Mouse (Mus musculus): ENCODE results near the gene Notch3. TPM values are rescaled to one million over a fixed set of nuclear protein-coding genes. Genes with fewer than 3 reads are reported as not detected.
A peak's percentile ranks its signal among the peaks of the same experiment; 100 is the strongest.
"Not testable (repeated sequence)": the region's sequence is repeated elsewhere in the genome, so short reads cannot be mapped to it uniquely, and the experiment has no call there.

The Notch3 gene
- 1.5 and 1.7 TPM in 2 replicates for polyA plus RNA-seq (2012; rRNA removed)

- H3K27me3 ChIP-seq (ENCODE audit: control insufficient read depth, insufficient read depth, low read length) = no peaks in the 10 kb centered on the region
- no peak for TF ChIP-seq POLR2A (IDR thresholded peaks at IDR 0.05; ENCODE audit: control insufficient read depth, low read depth, low read length)
- TF ChIP-seq CTCF (IDR thresholded peaks at IDR 0.05; ENCODE audit: control insufficient read depth, insufficient read depth, insufficient replicate concordance, low read depth, low read length) = no peak
- peak within 1 kb of the TSS; percentile 62 for H3K4me3 ChIP-seq (ENCODE audit: control insufficient read depth, low read depth, low read length)
- no peak within 1 kb of the TSS for H3K27ac ChIP-seq (ENCODE audit: control insufficient read depth, insufficient read depth, low read depth, low read length)
- peaks cover 17% of the 10 kb centered on the region for H3K4me1 ChIP-seq (ENCODE audit: control insufficient read depth, insufficient read depth, low read length)
- H3K36me3 ChIP-seq (ENCODE audit: control insufficient read depth, insufficient read depth, low read length) = no peaks in the 10 kb centered on the region
Measured at GRCm38 (mm10) chr17:32166687-32167086, at the start of gene Notch3. Gene Notch3, minus strand, starts transcription at chr17:32166852.

- H3K4me3 ChIP-seq (ENCODE audit: control insufficient read depth, low read depth, low read length); H3K27me3 ChIP-seq (ENCODE audit: control insufficient read depth, insufficient read depth, low read length): not testable (repeated sequence)
- peaks cover 15% of the 10 kb centered on the region for H3K36me3 ChIP-seq (ENCODE audit: control insufficient read depth, insufficient read depth, low read length)
Measured at GRCm38 (mm10) chr17:32215587-32215986, 48.9 kb upstream of the Notch3 start.

GRCm38 (mm10) chr17:32211554-32211953, 44.9 kb upstream of the Notch3 start:
- peaks cover 18% of the 10 kb centered on the region for H3K36me3 ChIP-seq (ENCODE audit: control insufficient read depth, insufficient read depth, low read length)
- H3K4me1 ChIP-seq (ENCODE audit: control insufficient read depth, insufficient read depth, low read length); H3K27me3 ChIP-seq (ENCODE audit: control insufficient read depth, insufficient read depth, low read length); H3K4me3 ChIP-seq (ENCODE audit: control insufficient read depth, low read depth, low read length); H3K27ac ChIP-seq (ENCODE audit: control insufficient read depth, insufficient read depth, low read depth, low read length): not testable (repeated sequence)

More at GRCm38 (mm10) chr17:32215587-32215986, 48.9 kb upstream of the Notch3 start:
- not testable (repeated sequence) for H3K4me1 ChIP-seq (ENCODE audit: control insufficient read depth, insufficient read depth, low read length); H3K27ac ChIP-seq (ENCODE audit: control insufficient read depth, insufficient read depth, low read depth, low read length)

GRCm38 (mm10) chr17:32209752-32210151, 43.1 kb upstream of the Notch3 start:
- H3K36me3 ChIP-seq (ENCODE audit: control insufficient read depth, insufficient read depth, low read length) = peaks cover 13% of the 10 kb centered on the region
- TF ChIP-seq CTCF (IDR thresholded peaks at IDR 0.05; ENCODE audit: control insufficient read depth, insufficient read depth, insufficient replicate concordance, low read depth, low read length) (peak; percentile 49; the same call in 1 of the 2 replicates), POLR2A (IDR thresholded peaks at IDR 0.05; ENCODE audit: control insufficient read depth, low read depth, low read length) (no peak)
- no peak overlapping the region for H3K27ac ChIP-seq (ENCODE audit: control insufficient read depth, insufficient read depth, low read depth, low read length)
- no peaks in the 10 kb centered on the region for H3K27me3 ChIP-seq (ENCODE audit: control insufficient read depth, insufficient read depth, low read length)
- no peak overlapping the region for H3K4me3 ChIP-seq (ENCODE audit: control insufficient read depth, low read depth, low read length)
- no peaks in the 10 kb centered on the region for H3K4me1 ChIP-seq (ENCODE audit: control insufficient read depth, insufficient read depth, low read length)

- no peak overlapping the region for H3K4me3 ChIP-seq (ENCODE audit: control insufficient read depth, low read depth, low read length)
- H3K27ac ChIP-seq (ENCODE audit: control insufficient read depth, insufficient read depth, low read depth, low read length) = no peak overlapping the region
- H3K27me3 ChIP-seq (ENCODE audit: control insufficient read depth, insufficient read depth, low read length) = no peaks in the 10 kb centered on the region
- H3K36me3 ChIP-seq (ENCODE audit: control insufficient read depth, insufficient read depth, low read length) = peaks cover 13% of the 10 kb centered on the region
- H3K4me1 ChIP-seq (ENCODE audit: control insufficient read depth, insufficient read depth, low read length) = no peaks in the 10 kb centered on the region
- TF ChIP-seq POLR2A (IDR thresholded peaks at IDR 0.05; ENCODE audit: control insufficient read depth, low read depth, low read length) = no peak
- TF ChIP-seq CTCF (IDR thresholded peaks at IDR 0.05; ENCODE audit: control insufficient read depth, insufficient read depth, insufficient replicate concordance, low read depth, low read length) = no peak
Measured at GRCm38 (mm10) chr17:32209144-32209543, 42.5 kb upstream of the Notch3 start.

GRCm38 (mm10) chr17:32207586-32208245, 41.1 kb upstream of the Notch3 start:
- Histone ChIP-seq H3K4me3 (ENCODE audit: control insufficient read depth, low read depth, low read length) (no peak overlapping the region), H3K27ac (ENCODE audit: control insufficient read depth, insufficient read depth, low read depth, low read length) (no peak overlapping the region), H3K27me3 (ENCODE audit: control insufficient read depth, insufficient read depth, low read length) (no peaks in the 10 kb centered on the region), H3K4me1 (ENCODE audit: control insufficient read depth, insufficient read depth, low read length) (no peaks in the 10 kb centered on the region), H3K36me3 (ENCODE audit: control insufficient read depth, insufficient read depth, low read length) (peaks cover 9% of the 10 kb centered on the region)
- TF ChIP-seq CTCF (IDR thresholded peaks at IDR 0.05; ENCODE audit: control insufficient read depth, insufficient read depth, insufficient replicate concordance, low read depth, low read length) (no peak), POLR2A (IDR thresholded peaks at IDR 0.05; ENCODE audit: control insufficient read depth, low read depth, low read length) (no peak)

- no peaks in the 10 kb centered on the region for H3K4me1 ChIP-seq (ENCODE audit: control insufficient read depth, insufficient read depth, low read length)
- TF ChIP-seq POLR2A (IDR thresholded peaks at IDR 0.05; ENCODE audit: control insufficient read depth, low read depth, low read length) (no peak), CTCF (IDR thresholded peaks at IDR 0.05; ENCODE audit: control insufficient read depth, insufficient read depth, insufficient replicate concordance, low read depth, low read length) (no peak)
- H3K27ac ChIP-seq (ENCODE audit: control insufficient read depth, insufficient read depth, low read depth, low read length) = no peak overlapping the region
- no peak overlapping the region for H3K4me3 ChIP-seq (ENCODE audit: control insufficient read depth, low read depth, low read length)
- H3K36me3 ChIP-seq (ENCODE audit: control insufficient read depth, insufficient read depth, low read length) = peaks cover 5% of the 10 kb centered on the region; the same call in 1 of the 2 replicates
- no peaks in the 10 kb centered on the region for H3K27me3 ChIP-seq (ENCODE audit: control insufficient read depth, insufficient read depth, low read length)
Measured at GRCm38 (mm10) chr17:32205345-32205744, 38.7 kb upstream of the Notch3 start.

- H3K27me3 ChIP-seq (ENCODE audit: control insufficient read depth, insufficient read depth, low read length) = no peaks in the 10 kb centered on the region
- H3K36me3 ChIP-seq (ENCODE audit: control insufficient read depth, insufficient read depth, low read length) = peaks cover 5% of the 10 kb centered on the region; the same call in 1 of the 2 replicates
- no peaks in the 10 kb centered on the region for H3K4me1 ChIP-seq (ENCODE audit: control insufficient read depth, insufficient read depth, low read length)
- no peak for TF ChIP-seq CTCF (IDR thresholded peaks at IDR 0.05; ENCODE audit: control insufficient read depth, insufficient read depth, insufficient replicate concordance, low read depth, low read length)
- TF ChIP-seq POLR2A (IDR thresholded peaks at IDR 0.05; ENCODE audit: control insufficient read depth, low read depth, low read length) = no peak
- no peak overlapping the region for H3K4me3 ChIP-seq (ENCODE audit: control insufficient read depth, low read depth, low read length)
- H3K27ac ChIP-seq (ENCODE audit: control insufficient read depth, insufficient read depth, low read depth, low read length) = no peak overlapping the region
Measured at GRCm38 (mm10) chr17:32202972-32203371, 36.3 kb upstream of the Notch3 start.
